Mouse (Mus musculus): ENCODE results near the gene 1700001J03Rik.

DNA sequence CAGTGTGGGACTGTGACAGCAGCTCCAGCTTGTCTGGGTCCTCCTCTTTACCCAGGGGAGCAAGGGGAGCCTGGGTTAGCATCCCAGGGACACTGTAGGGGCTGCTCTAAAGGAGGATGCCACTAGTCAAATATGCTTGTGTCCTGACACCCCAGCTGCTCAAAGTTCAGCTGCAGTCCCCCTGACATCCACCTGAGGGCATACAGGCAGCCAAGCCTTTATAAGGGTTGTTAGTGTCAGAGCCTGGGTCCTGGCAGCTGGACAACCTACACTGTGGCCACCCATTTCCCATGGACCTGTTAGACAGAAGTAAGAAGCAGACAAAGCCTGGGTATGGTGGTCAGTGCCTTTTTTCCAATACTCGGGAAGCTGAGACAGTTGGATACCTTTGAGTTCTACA lies 3.0 kb upstream of the 1700001J03Rik start:
- TF ChIP-seq POLR2A (IDR thresholded peaks at IDR 0.05; ENCODE audit: extremely low read depth, insufficient read depth, low read length) (no peak), CTCF (IDR thresholded peaks at IDR 0.05; ENCODE audit: extremely low read depth, insufficient read depth, low read length) (no peak)
